Mouse (Mus musculus) cerebellum, adult 18-20 months (tissue): ENCODE measurements around the gene Tacc2.
"Not testable (repeated sequence)": the region's sequence is repeated elsewhere in the genome, so short reads cannot be mapped to it uniquely, and the experiment has no call there.

Source experiments
- DNase-seq, 2 experiments: peaks; one replicate each; pipeline ENCODE4 v3.0.0; 2021

Gene Tacc2

DNA sequence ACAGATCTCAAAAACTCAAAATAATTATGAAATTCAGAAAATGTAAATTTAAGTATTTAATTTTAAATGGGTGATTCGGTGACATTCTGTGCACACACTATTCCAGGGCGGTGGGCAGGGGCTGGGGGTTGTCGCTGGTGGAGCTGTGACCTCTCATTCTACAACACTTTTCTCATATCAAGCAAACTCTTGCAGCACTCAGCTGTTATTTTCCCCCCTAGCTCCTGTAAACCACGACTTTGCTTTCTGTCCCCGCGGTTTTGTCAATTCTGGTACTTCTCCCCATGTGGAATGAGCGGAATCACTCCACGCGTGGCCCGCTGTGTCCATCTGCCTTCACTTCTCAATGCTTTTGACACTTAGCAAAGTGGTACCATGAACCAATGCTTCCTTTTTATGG is 3.5 kb upstream of the Tacc2 start:
- no peak for DNase-seq

DNA sequence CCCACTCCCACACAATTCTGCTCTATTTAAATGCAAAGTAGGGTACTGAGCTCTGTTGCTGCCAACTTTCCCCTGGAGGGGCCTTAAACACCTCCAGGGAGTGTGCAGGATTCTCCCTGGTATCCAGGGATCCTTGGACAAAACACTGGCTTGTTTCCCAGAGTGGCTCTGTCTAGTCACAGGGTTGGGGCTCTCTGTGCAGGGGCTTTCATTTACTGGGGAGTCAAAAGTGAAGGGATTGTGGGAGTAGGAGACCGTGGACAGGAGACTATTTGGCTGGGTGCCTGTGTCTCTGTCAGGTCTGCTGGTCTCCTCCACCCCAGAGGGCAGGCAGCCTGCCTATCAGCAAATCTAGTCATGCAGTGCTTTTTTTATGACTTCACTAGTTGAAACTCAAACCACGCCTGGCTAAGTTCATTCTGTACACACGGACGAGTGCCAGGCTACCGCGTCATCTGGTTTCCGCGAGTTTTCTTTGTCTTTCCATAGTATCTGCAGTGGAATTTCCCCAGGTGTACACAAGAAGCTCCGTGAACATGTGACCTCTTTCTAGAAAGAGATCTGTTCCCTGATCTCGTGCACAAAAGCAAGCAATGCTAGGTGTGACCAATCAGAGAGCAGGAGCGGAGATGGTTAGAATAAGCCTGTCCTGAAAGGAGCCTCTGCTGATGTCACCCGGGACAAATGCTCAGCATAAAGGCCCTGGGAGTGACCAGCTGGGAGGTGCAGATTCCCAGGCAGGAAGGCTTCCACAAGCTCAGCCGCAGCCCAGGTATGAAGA is 2.8 kb upstream of the Tacc2 start:
- DNase-seq = peak; percentile 31 to 45

DNA sequence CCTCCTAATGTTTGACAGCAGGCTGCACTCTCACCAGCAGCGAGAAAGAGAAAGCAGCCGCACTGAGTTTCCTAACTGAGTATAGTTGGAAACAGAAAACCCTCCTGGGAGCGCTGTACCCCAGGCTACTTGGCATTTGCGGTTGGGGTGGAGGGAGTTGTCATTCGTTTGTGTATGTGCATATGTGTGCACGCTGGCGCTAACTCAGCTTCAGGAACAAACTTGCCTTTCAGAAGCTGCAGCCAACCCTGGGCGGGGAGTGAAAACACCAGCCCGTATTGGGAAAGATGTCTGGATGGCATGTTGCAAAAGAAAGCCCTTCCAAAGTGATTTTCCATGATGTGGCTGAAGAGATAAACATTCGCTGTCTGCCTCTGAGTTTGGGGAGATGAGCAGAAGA is 257 bp upstream of the Tacc2 start:
- DNase-seq = no peak

DNA sequence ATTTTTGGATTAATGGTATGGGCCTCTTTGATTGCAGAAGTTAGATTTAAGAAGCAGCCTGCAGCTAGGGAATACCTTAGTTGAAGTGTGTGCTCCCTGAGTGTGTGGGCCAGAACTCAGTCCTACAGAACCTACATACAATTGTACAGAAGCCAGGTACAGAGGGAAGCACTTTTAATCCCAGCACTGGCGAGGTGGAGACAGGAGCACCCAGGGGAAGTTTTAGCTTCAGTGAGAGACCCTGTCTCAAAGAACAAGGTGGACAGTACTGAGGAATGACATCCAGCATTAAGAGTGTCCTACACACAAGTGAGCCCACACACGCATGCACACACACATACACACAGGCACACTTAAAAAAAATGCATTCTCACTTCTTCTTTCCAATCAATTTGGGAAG is 828 bp downstream of the Tacc2 start:
- no peak for DNase-seq

DNA sequence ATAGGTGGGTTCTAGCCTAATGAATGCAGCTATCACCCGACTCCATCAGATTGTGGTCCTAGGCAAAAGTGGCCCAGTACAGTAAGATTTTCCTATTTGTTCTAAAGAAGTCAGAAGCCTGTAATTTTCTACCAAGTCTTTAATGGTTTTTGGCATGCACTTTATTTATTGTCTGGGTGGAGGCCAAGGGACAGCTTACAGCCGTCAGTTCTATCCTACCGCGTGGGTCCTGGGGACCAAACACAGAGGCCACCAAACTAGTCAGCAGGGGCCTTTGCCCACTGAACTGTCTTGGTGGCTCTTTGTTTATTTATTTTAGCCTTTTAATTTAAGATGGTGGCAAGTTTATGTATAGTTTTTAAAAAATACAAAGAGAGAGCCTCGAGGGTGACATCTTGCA is 1.4 kb downstream of the Tacc2 start:
- DNase-seq = no peak

DNA sequence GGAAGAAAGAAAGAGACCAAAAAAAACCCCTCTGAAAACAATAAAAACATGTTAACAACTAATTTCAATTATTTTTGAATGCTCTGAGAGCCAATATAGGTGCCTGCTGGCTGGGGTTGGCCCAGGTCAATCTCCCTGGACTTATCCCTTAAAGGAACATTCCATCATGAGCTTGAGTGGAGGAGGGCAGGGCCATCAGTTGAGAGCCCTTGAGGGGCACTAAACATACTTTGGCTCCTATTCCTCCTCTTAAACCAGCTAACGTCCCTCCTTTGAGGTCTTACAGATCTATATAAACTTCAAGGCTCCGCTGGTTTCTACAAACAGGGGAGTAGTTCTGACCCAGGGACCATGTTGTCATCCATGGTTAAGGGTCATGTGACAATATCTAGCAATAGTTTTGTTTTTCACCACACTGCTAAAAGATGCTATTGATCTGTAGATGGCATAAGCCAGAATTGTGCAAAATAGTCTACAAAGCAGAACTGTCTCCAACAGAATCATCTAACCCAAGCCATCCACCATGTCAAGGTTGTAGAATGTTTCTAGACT is 9.4 kb downstream of the Tacc2 start:
- no peak for DNase-seq

DNA sequence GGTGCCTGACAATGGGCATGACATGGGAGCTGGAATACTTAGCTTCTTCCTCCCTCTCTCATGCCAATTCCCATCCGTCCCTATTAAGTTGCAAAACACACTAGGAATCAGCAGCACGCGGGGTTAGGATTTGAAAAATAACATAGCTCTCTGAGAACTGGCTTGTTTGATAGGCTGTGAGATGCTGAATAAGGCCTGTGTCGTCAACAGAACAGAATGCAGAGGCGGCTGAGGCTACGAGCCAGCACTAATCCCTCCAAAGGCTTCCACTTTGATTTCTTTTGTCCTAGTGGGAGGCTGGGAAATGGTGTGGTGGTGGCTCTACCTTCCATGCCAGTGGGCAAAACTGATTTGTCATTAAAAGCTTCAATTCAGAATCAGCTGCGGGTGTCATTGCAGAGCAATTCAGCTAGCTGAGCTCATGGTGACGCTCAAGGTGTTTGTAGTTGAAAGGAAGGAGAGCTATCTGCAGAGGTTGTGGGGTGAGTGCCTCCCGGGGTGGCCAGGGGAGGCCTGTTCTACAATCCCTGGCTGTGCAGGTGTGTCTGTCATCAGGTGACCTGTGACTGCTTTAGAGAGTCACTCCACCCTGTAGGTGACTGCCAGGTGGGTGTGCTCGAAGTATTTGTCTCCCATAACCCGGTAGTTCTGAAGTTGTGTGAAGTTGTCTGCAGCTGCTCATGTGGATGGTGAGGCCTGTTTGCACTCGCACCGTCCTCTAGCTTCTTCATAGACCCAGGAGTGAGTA is 13.0 kb downstream of the Tacc2 start:
- no peak for DNase-seq

DNA sequence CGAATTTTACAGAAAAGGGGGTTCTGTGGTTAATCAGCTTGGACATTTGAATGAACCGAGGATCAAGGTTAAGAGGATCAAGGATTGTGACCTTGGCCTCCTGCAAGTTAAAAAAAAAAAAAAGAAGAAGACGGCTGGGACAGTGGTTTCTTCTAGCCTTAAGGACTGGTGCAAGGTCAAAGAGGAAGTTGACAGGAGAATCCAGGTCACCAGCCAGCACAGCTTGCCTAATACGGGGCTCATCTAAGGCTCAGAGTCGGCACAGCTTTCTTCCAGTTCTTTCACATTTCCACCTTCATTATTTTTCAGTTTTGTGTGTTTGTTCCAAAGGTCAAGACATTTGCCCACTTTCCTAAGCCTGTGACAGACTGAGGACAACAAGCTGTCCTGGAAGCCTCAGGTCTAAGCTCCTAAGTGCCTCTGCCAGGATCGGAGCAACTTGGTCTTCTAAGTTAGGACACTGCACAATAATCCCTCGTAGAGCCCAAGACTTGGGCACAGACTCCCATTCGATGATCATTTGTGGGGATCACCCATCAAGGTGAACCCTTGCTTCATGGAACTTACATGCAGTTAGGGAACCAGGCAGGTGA is 13.7 kb downstream of the Tacc2 start:
- DNase-seq = no peak

DNA sequence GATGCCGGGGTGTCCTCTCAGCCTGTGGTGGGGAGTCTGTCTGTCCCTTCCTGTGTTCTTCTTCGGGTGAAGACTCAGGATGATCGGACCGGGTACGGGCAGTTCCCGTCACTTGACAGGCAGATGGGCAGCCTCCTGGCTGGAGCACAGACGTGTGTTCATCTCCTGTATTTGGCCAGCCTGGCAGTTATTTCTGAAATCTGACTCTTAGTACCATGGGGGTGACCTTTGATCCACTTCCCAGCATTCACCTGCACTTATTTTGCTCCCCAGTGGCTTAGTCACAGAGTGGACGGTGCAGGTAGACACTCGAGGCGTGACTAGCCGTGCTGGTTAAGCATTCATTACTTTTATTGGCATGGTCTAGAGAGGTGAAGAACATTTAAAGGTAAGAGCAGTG is 15.7 kb downstream of the Tacc2 start:
- not testable (repeated sequence) for DNase-seq

DNA sequence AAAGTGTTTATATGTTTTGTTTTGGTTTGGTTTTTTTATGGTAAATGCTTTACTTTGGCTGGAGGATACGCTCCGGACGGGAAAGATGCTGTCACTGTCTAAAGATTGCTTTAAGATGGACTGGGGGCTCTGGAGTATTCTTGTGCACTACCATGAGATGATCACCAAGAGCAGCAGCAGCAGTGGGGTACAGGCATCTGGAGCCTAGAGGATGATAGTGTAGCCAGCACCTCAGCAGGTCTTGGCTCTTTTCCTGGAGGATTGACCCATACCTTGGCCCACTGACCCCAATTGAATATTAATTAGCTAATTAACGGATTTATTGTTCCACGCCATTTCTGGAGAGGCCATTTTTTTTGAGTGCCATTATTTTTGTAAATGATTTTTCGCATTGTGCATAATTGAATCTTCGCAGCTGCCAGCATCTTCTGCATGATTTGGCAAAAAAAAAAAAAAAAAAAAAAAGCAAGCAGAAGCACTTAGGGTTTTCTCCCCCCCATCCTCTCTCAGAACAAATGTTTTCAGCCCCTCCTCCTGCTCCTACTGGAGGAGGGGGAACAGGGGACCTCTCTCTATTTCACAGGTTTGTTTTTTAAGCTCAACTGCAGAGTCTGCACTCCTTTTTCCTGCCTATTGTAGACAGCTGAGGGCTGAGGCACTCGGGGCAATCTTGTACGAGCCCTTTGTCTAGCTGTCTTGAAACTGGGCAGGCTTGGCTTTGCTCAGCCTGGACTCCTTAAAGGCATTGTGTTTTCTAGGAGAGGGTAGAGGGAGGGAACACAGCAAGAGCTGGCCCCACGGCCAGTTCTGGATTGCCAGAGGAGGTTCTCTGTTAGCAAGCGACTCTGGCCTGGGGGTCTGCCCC is 16.4 kb downstream of the Tacc2 start:
- not testable (repeated sequence) for DNase-seq

DNA sequence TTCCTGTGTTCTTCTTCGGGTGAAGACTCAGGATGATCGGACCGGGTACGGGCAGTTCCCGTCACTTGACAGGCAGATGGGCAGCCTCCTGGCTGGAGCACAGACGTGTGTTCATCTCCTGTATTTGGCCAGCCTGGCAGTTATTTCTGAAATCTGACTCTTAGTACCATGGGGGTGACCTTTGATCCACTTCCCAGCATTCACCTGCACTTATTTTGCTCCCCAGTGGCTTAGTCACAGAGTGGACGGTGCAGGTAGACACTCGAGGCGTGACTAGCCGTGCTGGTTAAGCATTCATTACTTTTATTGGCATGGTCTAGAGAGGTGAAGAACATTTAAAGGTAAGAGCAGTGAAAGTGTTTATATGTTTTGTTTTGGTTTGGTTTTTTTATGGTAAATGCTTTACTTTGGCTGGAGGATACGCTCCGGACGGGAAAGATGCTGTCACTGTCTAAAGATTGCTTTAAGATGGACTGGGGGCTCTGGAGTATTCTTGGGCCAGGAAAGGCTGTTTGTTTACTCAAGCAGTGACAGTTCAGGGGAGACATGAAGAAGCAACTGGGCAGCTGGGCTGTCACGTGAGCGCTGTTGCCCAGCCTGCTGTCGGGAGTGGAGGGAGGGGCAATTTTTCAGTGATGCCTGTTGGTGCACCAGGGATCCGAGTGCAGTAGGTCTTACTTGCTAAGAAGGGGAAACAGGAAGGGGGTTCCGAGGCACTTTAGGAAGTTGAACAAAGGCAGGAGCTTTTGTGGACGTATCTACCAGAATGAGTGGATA is 19.0 kb downstream of the Tacc2 start:
- DNase-seq = not testable (repeated sequence)

DNA sequence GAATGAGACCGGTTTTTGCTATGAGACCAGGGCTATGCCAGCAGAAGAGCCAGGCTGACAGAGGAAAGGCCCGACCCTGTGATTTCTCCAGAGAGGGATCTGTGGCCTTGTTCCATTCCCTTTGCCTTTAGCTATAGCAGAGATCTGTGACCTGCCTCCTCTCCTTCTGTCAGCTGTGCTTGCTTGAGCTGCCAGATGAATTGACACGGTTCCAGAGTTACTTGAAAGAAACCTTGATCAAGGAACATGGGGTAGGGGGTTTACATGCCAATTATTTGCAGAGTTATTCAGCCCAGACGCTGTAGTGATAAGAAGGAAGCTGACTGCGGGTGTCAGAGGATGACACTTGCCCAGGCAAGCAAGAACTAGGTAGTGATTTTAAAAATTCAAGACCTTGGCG is 20.3 kb downstream of the Tacc2 start:
- no peak for DNase-seq

DNA sequence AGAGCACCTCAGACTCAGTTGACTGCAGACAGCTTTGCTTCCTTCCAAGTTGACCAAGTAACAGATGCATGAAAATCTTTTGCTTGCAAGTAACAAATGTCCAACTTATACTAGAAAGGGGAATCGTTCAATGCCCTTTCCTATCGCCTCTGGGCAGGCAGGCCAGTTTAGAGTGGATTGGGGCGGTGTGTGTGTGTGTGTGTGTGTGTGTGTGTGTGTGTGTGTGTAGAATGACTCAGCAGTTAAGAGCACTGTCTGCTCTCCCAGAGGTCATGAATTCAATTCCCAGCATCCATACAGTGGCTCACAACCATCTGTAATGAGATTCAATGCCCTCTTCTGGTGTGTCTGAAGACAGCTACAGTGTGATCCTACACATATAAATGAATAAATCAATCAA is 22.8 kb downstream of the Tacc2 start:
- no peak for DNase-seq

DNA sequence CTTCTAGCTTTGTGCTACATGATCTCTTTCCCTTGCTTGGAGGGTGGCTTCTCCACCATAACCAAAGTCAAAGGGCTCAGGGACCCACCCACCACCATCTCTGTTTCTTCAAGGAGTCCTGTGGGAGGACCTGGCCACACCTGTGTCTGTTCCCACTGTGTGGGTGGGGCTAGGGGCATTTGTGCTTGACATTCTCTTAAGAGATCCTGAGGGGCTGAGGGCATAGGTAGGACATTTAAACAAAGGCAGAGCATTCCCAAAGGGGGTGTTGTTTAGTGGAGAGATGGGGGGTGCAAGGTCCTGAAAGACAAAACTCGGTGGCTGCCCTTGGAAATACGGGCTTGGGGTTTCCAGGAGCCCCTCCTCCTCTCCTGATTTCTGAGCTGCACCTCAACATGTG is 23.3 kb downstream of the Tacc2 start:
- no peak for DNase-seq

DNA sequence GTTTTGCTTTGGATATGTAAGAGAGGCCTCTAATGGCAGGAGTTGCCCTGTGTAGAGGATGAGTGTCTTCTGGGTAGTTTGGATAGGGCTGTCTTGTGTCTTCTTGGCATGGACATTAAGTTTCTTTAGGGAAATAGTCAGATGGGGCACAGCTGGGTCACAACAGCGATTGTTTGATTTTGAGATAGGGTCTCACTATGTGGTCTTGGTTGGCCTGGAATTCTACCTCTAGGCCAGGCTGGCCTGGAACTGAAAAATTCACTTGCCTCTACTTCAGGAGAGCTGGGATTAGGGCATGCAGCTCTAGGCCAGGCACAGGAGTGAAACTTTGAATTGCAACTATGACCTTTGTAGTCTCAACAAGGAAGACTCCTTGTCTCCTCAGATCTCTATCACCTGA is 25.6 kb downstream of the Tacc2 start:
- DNase-seq = no peak

DNA sequence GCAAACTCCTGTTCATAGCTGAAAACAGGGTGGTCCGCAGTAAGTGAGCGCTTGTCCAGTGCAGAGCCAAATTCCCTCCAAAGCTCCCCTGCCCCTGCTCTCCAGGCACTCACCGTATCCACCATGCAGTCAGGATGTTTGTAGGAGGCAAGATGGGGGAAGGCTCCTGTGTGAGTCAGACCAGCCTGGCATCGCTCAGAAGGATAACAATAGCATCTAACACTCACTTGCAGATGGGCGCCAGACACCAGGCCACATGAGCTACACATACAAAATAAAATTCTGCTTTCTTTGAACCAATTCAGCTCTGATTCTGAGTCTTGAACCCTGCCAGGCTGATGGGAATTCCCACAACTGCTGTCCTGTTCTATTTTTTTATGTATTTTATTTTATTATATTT is 26.3 kb downstream of the Tacc2 start:
- DNase-seq = no peak

DNA sequence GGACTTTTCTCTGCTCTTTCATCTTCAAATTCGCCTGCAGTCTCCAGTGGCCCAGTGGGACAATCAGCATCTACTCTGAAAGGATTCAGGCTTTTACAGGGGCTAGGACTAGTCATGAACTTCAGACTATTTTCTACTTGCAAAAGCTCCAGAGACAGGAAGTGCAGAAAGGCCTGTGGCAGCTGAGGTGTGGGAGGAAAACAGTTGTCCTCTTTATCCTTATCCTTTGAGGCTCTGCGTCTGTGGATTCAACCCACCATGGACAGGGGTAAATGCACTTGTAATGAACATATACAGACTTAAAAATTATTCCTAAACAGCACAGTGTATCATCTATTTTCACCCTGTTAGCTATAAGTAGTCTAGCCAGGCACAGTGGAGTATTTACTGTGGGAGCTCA is 27.2 kb downstream of the Tacc2 start:
- DNase-seq = no peak

DNA sequence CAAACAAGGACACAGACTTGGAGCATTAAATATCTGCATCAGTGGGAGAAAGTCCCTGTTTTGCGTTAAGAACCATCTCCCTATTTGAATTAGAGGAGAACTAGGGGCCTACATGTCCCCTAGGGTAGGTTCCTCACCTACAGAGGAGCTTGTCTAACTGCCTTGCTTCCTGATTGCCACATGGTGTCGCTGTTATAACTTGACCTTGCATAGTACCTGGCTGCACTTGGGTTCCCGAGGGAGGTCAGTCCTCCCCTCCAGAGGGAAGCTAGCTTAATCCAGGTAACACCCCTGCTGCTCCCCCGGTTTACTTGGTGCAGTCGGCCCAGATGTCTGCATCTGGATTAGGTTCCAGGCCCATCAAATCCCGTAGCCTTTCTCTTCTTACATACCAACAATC is 27.9 kb downstream of the Tacc2 start:
- DNase-seq = no peak

DNA sequence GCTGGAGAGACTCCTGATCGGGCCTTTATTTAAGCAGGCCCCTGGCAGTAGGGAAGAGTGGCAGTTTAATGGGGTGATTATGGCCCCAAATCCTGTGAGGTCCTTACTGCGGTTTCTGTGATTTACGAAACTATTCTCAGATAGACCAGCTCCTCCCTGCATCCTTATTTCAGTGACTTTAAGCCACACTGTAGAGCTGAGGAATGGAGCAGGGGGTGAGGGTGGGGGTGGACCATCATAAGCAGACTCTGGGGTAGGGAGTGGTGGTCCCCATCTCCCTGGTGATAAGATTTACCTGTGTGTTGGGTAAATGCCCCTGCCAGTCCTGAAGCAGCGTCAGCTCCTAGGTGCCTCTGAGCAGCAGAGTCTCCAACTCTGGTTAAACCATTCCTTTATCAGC is 29.7 kb downstream of the Tacc2 start:
- no peak for DNase-seq

DNA sequence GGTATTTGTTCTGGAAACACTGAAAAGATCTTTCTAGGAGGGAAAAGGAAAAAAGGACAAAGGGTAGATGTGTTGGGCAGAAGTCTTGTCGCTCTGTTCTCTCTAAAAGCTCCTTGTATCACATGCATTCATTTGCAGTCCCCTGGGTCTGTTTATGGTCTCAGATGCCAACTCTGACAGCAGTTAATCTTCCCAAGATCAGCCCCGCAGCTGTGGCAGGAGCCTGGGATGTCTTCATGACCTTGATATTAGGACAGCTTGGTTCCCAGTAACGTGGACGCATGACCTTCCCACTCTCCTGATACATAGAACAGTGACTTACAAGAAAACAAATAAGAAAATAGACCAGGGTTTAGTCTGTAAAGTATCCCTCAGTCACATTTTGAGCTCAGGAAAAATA is 36.7 kb downstream of the Tacc2 start:
- no peak for DNase-seq

DNA sequence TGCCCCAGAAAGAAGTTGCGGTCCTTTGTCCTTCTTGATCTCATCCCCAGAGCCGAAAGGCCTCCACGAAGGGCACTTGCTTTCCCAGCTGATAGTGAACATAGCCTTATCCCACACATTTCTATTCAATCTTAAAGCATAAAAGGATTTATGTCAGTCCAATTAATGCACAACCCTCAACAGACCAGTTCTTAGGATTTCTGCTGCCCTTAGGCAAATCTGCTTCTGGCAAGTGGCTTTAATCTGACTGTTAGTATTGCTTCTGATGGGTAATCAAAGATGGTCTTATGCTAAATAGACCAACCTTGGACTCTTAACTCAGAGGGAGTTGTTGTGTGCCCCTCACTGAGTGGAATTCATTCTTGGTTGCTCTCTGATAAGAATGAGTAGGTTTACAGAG is 40.4 kb downstream of the Tacc2 start:
- DNase-seq = no peak

DNA sequence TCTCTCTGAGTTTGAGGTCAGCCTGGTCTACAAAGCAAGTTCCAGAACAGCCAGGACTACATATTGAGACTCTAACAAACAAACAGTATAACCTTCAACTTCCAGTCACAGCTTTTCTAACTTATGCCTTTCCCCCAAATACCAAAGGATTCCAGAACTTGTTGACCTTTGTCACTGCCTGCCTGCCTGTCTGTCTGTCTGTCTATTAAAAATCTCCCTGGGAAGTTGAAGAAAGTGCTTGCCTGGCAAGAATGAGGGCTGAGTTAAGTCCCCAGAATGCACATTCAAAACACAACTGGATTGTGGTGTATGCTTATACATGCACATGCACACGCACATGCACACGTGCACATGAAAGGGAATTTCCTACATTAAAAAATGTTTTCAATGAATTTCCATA is 43.8 kb downstream of the Tacc2 start:
- no peak for DNase-seq
